Mouse (Mus musculus): ENCODE measurements at regions not wholly inside any gene's neighbourhood (a gene's known extent, or its start where the extent isn't known, plus 50 kb on each side); places are given as distances from the start of the nearest gene placed in this dataset.

- H3K4me3 ChIP-seq = no peak overlapping the region
- H3ac ChIP-seq (ENCODE audit: control insufficient read depth, insufficient read length) = no peak overlapping the region
Observed at GRCm38 (mm10) chr11:19204521-19204920, 185.7 kb upstream of the Meis1 start.

GRCm38 (mm10) chr11:19205174-19205573 is 186.4 kb upstream of the Meis1 start:
- H3ac ChIP-seq (ENCODE audit: control insufficient read depth, insufficient read length) = no peak overlapping the region

More at GRCm38 (mm10) chr11:19204521-19204920, 185.7 kb upstream of the Meis1 start:
- no peaks in the 10 kb centered on the region for H3K36me3 ChIP-seq (ENCODE audit: control insufficient read depth, insufficient read depth)
- H3K79me2 ChIP-seq (ENCODE audit: control insufficient read depth, insufficient read depth) = no peaks in the 10 kb centered on the region
- no peaks in the 10 kb centered on the region for H3K27me3 ChIP-seq (ENCODE audit: control insufficient read depth, insufficient read depth, insufficient read length)
- TF ChIP-seq POLR2AphosphoS2 (IDR thresholded peaks at IDR 0.05; ENCODE audit: insufficient read length, low read depth) (no peak), TCF3 (IDR thresholded peaks at IDR 0.05; ENCODE audit: insufficient read length, low read depth) (no peak), MYOD1 (IDR thresholded peaks at IDR 0.05; ENCODE audit: control insufficient read depth in 1 of 3, insufficient read length in 2 of 3, low read depth in 2 of 3) (no peak), CEBPB (IDR thresholded peaks at IDR 0.05; ENCODE audit: insufficient read depth, poor library complexity, severe bottlenecking) (no peak)
- no peak overlapping the region for H3K4me2 ChIP-seq (ENCODE audit: low read depth)

GRCm38 (mm10) chr11:19219476-19219875 is 200.7 kb upstream of the Meis1 start:
- H3ac ChIP-seq (ENCODE audit: control insufficient read depth, insufficient read length) = no peak overlapping the region
- H3K4me3 ChIP-seq = no peak overlapping the region
- H3K79me2 ChIP-seq (ENCODE audit: control insufficient read depth, insufficient read depth) = no peaks in the 10 kb centered on the region
- H3K27me3 ChIP-seq (ENCODE audit: control insufficient read depth, insufficient read depth, insufficient read length) = no peaks in the 10 kb centered on the region
- TF ChIP-seq POLR2A (IDR thresholded peaks at IDR 0.05; ENCODE audit: insufficient read length, low read depth) (no peak), USF1 (IDR thresholded peaks at IDR 0.05; ENCODE audit: low read depth) (no peak), TCF3 (IDR thresholded peaks at IDR 0.05; ENCODE audit: insufficient read length, low read depth) (no peak), SRF (IDR thresholded peaks at IDR 0.05; ENCODE audit: control insufficient read depth, insufficient read length, low read depth) (no peak), POLR2AphosphoS2 (IDR thresholded peaks at IDR 0.05; ENCODE audit: insufficient read length, low read depth) (no peak), E2F4 (IDR thresholded peaks at IDR 0.05; ENCODE audit: insufficient read depth) (no peak), CEBPB (IDR thresholded peaks at IDR 0.05; ENCODE audit: insufficient read depth, poor library complexity, severe bottlenecking) (no peak), MAX (IDR thresholded peaks at IDR 0.05; ENCODE audit: low read depth) (no peak), MYOD1 (IDR thresholded peaks at IDR 0.05; ENCODE audit: control insufficient read depth in 1 of 3, insufficient read length in 2 of 3, low read depth in 2 of 3) (no peak), REST (IDR thresholded peaks at IDR 0.05; ENCODE audit: insufficient read depth, insufficient read length) (no peak), TCF12 (IDR thresholded peaks at IDR 0.05; ENCODE audit: insufficient read depth, poor library complexity, severe bottlenecking) (no peak), MYOG (IDR thresholded peaks at IDR 0.05; ENCODE audit: control insufficient read depth in 1 of 3, insufficient read depth in 1 of 3, insufficient read length in 2 of 3, low read depth in 2 of 3) (no peak)
- no peak overlapping the region for H3K4me2 ChIP-seq (ENCODE audit: low read depth)
- H3K36me3 ChIP-seq (ENCODE audit: control insufficient read depth, insufficient read depth) = no peaks in the 10 kb centered on the region

More at GRCm38 (mm10) chr11:19205174-19205573, 186.4 kb upstream of the Meis1 start:
- H3K79me2 ChIP-seq (ENCODE audit: control insufficient read depth, insufficient read depth) = no peaks in the 10 kb centered on the region
- no peak overlapping the region for H3K4me3 ChIP-seq
- no peak overlapping the region for H3K4me2 ChIP-seq (ENCODE audit: low read depth)
- no peaks in the 10 kb centered on the region for H3K36me3 ChIP-seq (ENCODE audit: control insufficient read depth, insufficient read depth)
- no peaks in the 10 kb centered on the region for H3K27me3 ChIP-seq (ENCODE audit: control insufficient read depth, insufficient read depth, insufficient read length)
- TF ChIP-seq CEBPB (IDR thresholded peaks at IDR 0.05; ENCODE audit: insufficient read depth, poor library complexity, severe bottlenecking) (no peak), MYOG (IDR thresholded peaks at IDR 0.05; ENCODE audit: control insufficient read depth in 1 of 3, insufficient read depth in 1 of 3, insufficient read length in 2 of 3, low read depth in 2 of 3) (no peak)

GRCm38 (mm10) chr11:19221442-19221841 is 202.7 kb upstream of the Meis1 start:
- Histone ChIP-seq H3K4me3 (no peak overlapping the region), H3K79me2 (ENCODE audit: control insufficient read depth, insufficient read depth) (no peaks in the 10 kb centered on the region), H3K36me3 (ENCODE audit: control insufficient read depth, insufficient read depth) (no peaks in the 10 kb centered on the region), H3ac (ENCODE audit: control insufficient read depth, insufficient read length) (no peak overlapping the region), H3K4me2 (ENCODE audit: low read depth) (no peak overlapping the region), H3K27me3 (ENCODE audit: control insufficient read depth, insufficient read depth, insufficient read length) (no peaks in the 10 kb centered on the region)
- TF ChIP-seq E2F4 (IDR thresholded peaks at IDR 0.05; ENCODE audit: insufficient read depth) = no peak

- H3ac ChIP-seq (ENCODE audit: control insufficient read depth, insufficient read length) = no peak overlapping the region
- no peak overlapping the region for H3K4me3 ChIP-seq
- no peaks in the 10 kb centered on the region for H3K27me3 ChIP-seq (ENCODE audit: control insufficient read depth, insufficient read depth, insufficient read length)
- H3K79me2 ChIP-seq (ENCODE audit: control insufficient read depth, insufficient read depth) = no peaks in the 10 kb centered on the region
- H3K36me3 ChIP-seq (ENCODE audit: control insufficient read depth, insufficient read depth) = no peaks in the 10 kb centered on the region
- no peak for TF ChIP-seq POLR2A (IDR thresholded peaks at IDR 0.05; ENCODE audit: insufficient read length, low read depth)
- no peak for TF ChIP-seq USF1 (IDR thresholded peaks at IDR 0.05; ENCODE audit: low read depth)
- TF ChIP-seq REST (IDR thresholded peaks at IDR 0.05; ENCODE audit: insufficient read depth, insufficient read length) = no peak
- no peak for TF ChIP-seq TCF3 (IDR thresholded peaks at IDR 0.05; ENCODE audit: insufficient read length, low read depth)
- TF ChIP-seq TCF12 (IDR thresholded peaks at IDR 0.05; ENCODE audit: insufficient read depth, poor library complexity, severe bottlenecking) = no peak
- no peak for TF ChIP-seq CEBPB (IDR thresholded peaks at IDR 0.05; ENCODE audit: insufficient read depth, poor library complexity, severe bottlenecking)
- TF ChIP-seq SRF (IDR thresholded peaks at IDR 0.05; ENCODE audit: control insufficient read depth, insufficient read length, low read depth) = no peak
- TF ChIP-seq MYOD1 (IDR thresholded peaks at IDR 0.05; ENCODE audit: control insufficient read depth in 1 of 3, insufficient read length in 2 of 3, low read depth in 2 of 3) = no peak
- TF ChIP-seq MYOG (IDR thresholded peaks at IDR 0.05; ENCODE audit: control insufficient read depth in 1 of 3, insufficient read depth in 1 of 3, insufficient read length in 2 of 3, low read depth in 2 of 3) = no peak
- no peak for TF ChIP-seq E2F4 (IDR thresholded peaks at IDR 0.05; ENCODE audit: insufficient read depth)
- no peak overlapping the region for H3K4me2 ChIP-seq (ENCODE audit: low read depth)
Observed at GRCm38 (mm10) chr11:19226756-19227155, 208.0 kb upstream of the Meis1 start.
